Mouse (Mus musculus) stomach, postnatal 0 days (tissue): ENCODE data around the gene Tmeff2. TPM values are rescaled to one million over a fixed set of nuclear protein-coding genes. Genes with fewer than 3 reads are reported as not detected.

Experiments
- ATAC-seq: fragments of 200-750 bp; cut with Nextera tagmentation; 2 replicates; pipeline ENCODE4 v1.8.0; 2017; ENCODE audit not compliant: low FRiP score, low TSS enrichment
- DNase-seq: peaks from one replicate; pipeline ENCODE4 v3.0.0-alpha.2; 2016; ENCODE audit warnings: low spot score
- H3K27ac ChIP-seq: fragments of 300-500 bp; sonication (generic); replicated peaks from 2 replicates; pipeline ENCODE4 v1.5.1; 2014; ENCODE audit warnings: mild to moderate bottlenecking, control low read depth
- H3K27me3 ChIP-seq: fragments of 300-500 bp; sonication (generic); 2 replicates; pipeline ENCODE4 v1.6.1; 2014; ENCODE audit warnings: low read length; ENCODE audit not compliant: control insufficient read depth, insufficient read depth
- H3K36me3 ChIP-seq: fragments of 300-500 bp; sonication (generic); 2 replicates; pipeline ENCODE4 v1.6.1; 2014; ENCODE audit warnings: low read length, mixed read lengths; ENCODE audit not compliant: control insufficient read depth, insufficient read depth
- H3K4me1 ChIP-seq: fragments of 300-500 bp; sonication (generic); replicated peaks from 2 replicates; pipeline ENCODE4 v1.6.1; 2014; ENCODE audit warnings: antibody characterized with exemption; ENCODE audit not compliant: control insufficient read depth, insufficient read depth
- H3K4me2 ChIP-seq: fragments of 300-500 bp; sonication (generic); replicated peaks from 2 replicates; pipeline ENCODE4 v1.6.1; 2014; ENCODE audit warnings: low read depth, mild to moderate bottlenecking, control low read depth, moderate library complexity
- H3K4me3 ChIP-seq: fragments of 300-500 bp; sonication (generic); 2 replicates; pipeline ENCODE4 v1.5.1; 2014; ENCODE audit warnings: low read depth, low read length, control low read depth
- H3K9ac ChIP-seq: fragments of 300-500 bp; sonication (generic); 2 replicates; pipeline ENCODE4 v1.6.1; 2014; ENCODE audit warnings: mild to moderate bottlenecking, low read length, control low read depth, mixed read lengths
- H3K9me3 ChIP-seq: fragments of 300-500 bp; sonication (generic); 2 replicates; pipeline ENCODE4 v1.6.1; 2016; ENCODE audit warnings: low read length; ENCODE audit not compliant: control insufficient read depth
- CTCF ChIP-seq: IDR thresholded peaks from 2 replicates; pipeline ENCODE4 v1.5.1; 2016; ENCODE audit warnings: antibody characterized with exemption, low read depth, mild to moderate bottlenecking, moderate library complexity
- EP300 ChIP-seq: optimal IDR thresholded peaks from 2 replicates; pipeline ENCODE3; 2016; ENCODE audit warnings: antibody characterized with exemption
- WGBS: fragments of 180-500 bp; shearing (Covaris S2); extraction: QIAGEN DNeasy Blood & Tissue Kit; methylation state at CpG from one replicate; pipeline ENCODE4 v1.1.7; 2014; 5-methylcytosine and 5-hydroxymethylcytosine counted together
- polyA plus RNA-seq: library from polyadenylated mRNA; unstranded; fragments of >200 nt; fragmentation: Nextera tagmentation; extraction: Ambion mirVana; gene quantifications from 2 replicates; pipeline ENCODE4 v1.2.1, GENCODE M21; 2015

Tmeff2 gene
- polyA plus RNA-seq, 1 experiment from 2014 or later, result 5.0 TPM

DNA sequence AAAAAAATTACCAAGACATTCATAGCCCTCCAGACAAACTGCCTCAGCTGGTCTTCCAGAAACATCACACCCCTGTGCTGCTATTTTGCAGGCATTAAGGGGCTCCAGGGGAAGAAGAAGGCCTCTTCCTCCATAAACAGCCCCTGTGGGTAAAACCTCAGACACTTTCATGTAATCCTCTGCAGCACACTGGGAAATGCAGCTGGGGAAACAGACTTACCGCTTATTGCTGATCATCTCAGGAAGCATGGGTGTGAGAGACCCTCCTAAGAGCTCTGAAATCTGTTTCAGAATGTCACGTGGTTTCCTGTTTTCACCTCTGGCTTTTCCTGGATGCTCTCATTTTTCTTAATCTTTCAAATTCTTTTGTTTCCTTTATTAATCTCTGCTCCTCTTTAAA, 204.3 kb downstream of the Tmeff2 start:
- Histone ChIP-seq H3K9ac (no peak overlapping the region), H3K4me2 (no peak overlapping the region), H3K36me3 (no peaks in the 10 kb centered on the region), H3K4me3 (no peak overlapping the region), H3K9me3 (no peaks in the 10 kb centered on the region), H3K27me3 (no peaks in the 10 kb centered on the region), H3K4me1 (no peaks in the 10 kb centered on the region), H3K27ac (no peak overlapping the region)
- TF ChIP-seq EP300 (no peak), CTCF (no peak)
- WGBS, result 54% methylated on average over 2 of the region's 2 CpGs
- DNase-seq (no peak), ATAC-seq (no peak)

- Histone ChIP-seq H3K4me3 (no peak overlapping the region), H3K9me3 (no peaks in the 10 kb centered on the region), H3K36me3 (no peaks in the 10 kb centered on the region), H3K9ac (no peak overlapping the region), H3K27me3 (no peaks in the 10 kb centered on the region), H3K4me1 (no peaks in the 10 kb centered on the region), H3K4me2 (no peak overlapping the region), H3K27ac (no peak overlapping the region)
- no peak for ATAC-seq
- WGBS, result 60% methylated on average over 4 of the region's 4 CpGs
- DNase-seq, result no peak
- TF ChIP-seq EP300, result no peak
- TF ChIP-seq CTCF, result no peak
Observed at GRCm38 (mm10) chr1:51106401-51106920, 206.0 kb downstream of the Tmeff2 start.

- DNase-seq, result no peak
- no peaks in the 10 kb centered on the region for H3K4me1 ChIP-seq
- no peaks in the 10 kb centered on the region for H3K9me3 ChIP-seq
- no peaks in the 10 kb centered on the region for H3K27me3 ChIP-seq
- TF ChIP-seq CTCF, result no peak
- TF ChIP-seq EP300, result no peak
- no peak overlapping the region for H3K9ac ChIP-seq
- no peaks in the 10 kb centered on the region for H3K36me3 ChIP-seq
- no peak overlapping the region for H3K27ac ChIP-seq
- WGBS, result 63% methylated on average over 2 of the region's 2 CpGs
- no peak overlapping the region for H3K4me2 ChIP-seq
- H3K4me3 ChIP-seq, result no peak overlapping the region
- ATAC-seq, result no peak
Observed at GRCm38 (mm10) chr1:51107299-51107698, 206.9 kb downstream of the Tmeff2 start.

GRCm38 (mm10) chr1:51114721-51115120, 214.3 kb downstream of the Tmeff2 start:
- Histone ChIP-seq H3K4me1 (no peaks in the 10 kb centered on the region), H3K4me3 (no peak overlapping the region), H3K9me3 (no peaks in the 10 kb centered on the region), H3K9ac (no peak overlapping the region), H3K27me3 (no peaks in the 10 kb centered on the region), H3K27ac (no peak overlapping the region), H3K36me3 (no peaks in the 10 kb centered on the region), H3K4me2 (no peak overlapping the region)
- 75% methylated on average over 5 of the region's 5 CpGs for WGBS
- TF ChIP-seq EP300, result no peak
- TF ChIP-seq CTCF, result no peak
- ATAC-seq (no peak), DNase-seq (no peak)

- Histone ChIP-seq H3K9ac (no peak overlapping the region), H3K4me3 (no peak overlapping the region), H3K9me3 (no peaks in the 10 kb centered on the region), H3K27me3 (no peaks in the 10 kb centered on the region), H3K4me1 (no peaks in the 10 kb centered on the region), H3K27ac (no peak overlapping the region), H3K4me2 (no peak overlapping the region), H3K36me3 (no peaks in the 10 kb centered on the region)
- WGBS, result 93% methylated on average over 5 of the region's 5 CpGs
- ATAC-seq (no peak), DNase-seq (no peak)
- TF ChIP-seq CTCF, result no peak
- TF ChIP-seq EP300, result no peak
Observed at GRCm38 (mm10) chr1:51115761-51116160, 215.3 kb downstream of the Tmeff2 start.

GRCm38 (mm10) chr1:51117830-51118229, 217.4 kb downstream of the Tmeff2 start:
- ATAC-seq (no peak), DNase-seq (no peak)
- Histone ChIP-seq H3K9ac (no peak overlapping the region), H3K4me1 (no peaks in the 10 kb centered on the region), H3K36me3 (no peaks in the 10 kb centered on the region), H3K27ac (no peak overlapping the region), H3K4me2 (no peak overlapping the region), H3K4me3 (no peak overlapping the region), H3K9me3 (no peaks in the 10 kb centered on the region), H3K27me3 (no peaks in the 10 kb centered on the region)
- no peak for TF ChIP-seq EP300
- TF ChIP-seq CTCF, result no peak
- 78% methylated on average over 2 of the region's 2 CpGs for WGBS
